Mouse (Mus musculus) liver, adult 2 months (tissue): ENCODE results near the gene Gabbr1.

Source experiments
- CTCF ChIP-seq: fragments of 200-500 bp; IDR thresholded peaks from 2 replicates; pipeline ENCODE4 v1.5.1; 2011; ENCODE audit warnings: low read depth, low read length, control low read depth
- POLR2A ChIP-seq: fragments of 200-500 bp; IDR thresholded peaks from 2 replicates; pipeline ENCODE4 v1.6.1; 2011; ENCODE audit warnings: low read length, control low read depth; ENCODE audit not compliant: insufficient read depth; ENCODE audit errors: extremely low read depth

DNA sequence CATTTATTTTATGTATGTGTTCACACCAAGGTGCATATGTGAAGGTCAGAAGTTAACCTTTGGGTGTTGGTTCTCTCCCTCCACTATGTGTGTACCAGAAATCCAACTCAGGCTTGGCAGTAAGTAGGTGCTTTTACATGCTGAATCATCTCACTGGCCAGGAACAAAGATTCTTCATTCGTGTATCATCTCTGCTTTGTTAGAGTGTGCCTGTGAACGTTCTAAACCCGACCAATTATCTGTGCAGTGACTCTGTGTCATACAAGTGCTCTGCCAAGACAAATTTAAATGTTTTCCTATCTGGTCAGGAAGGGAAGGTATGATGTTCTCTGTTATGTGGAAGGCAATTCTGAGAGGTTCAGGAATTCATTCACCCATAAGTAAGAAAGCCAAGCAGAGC lies 15.7 kb downstream of the Gabbr1 start:
- TF ChIP-seq POLR2A = no peak
- no peak for TF ChIP-seq CTCF
